Comparison of ENCODE assay signal across 9 mouse cellular contexts in the genomic region with DNA sequence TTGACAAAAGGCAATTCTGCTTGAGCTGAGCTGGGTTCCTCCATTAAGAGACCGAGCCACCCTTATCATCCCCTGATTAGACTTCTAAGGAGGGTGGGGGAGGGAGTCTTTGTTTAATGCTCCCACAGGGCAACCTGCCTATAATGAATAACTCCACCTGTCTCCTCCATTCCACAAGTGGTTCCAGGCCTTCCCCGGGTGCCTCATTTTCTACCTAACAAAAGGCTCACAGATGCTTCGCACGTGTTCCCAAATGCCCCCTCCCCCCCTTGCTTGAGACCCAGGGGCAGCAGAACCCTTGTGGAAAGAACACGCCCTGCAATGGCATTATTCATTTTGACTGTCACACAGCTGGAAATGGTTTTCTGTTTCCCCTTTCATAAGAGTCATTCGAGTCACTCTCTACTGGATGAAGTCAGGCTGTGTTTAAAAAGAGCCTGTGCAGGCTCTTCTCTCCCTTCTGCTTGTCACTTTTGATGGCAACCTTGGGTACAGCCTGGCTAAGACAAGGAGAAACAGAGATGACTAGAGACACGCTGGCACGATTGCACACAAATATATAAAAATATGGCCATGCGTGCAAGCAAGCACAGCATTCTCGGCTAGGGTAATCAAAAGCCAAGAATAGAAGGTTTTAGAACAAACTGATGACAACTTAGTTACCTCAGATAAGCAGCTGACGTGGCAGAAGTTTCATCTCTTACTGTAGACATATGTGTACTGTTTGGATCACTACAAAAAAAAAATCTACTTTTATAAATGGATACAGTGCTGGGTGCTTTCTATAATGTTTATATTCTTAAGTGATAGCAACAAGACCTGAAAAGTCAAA. TPM values are rescaled to one million over a fixed set of nuclear protein-coding genes. Genes with fewer than 3 reads are reported as not detected.
DNase-seq lines count a peak whose midpoint lies in the region; ATAC-seq and TF ChIP-seq lines count a peak whose summit lies in the region.
"Had no signal": no experiment of that assay in that cellular context is flagged by ENCODE, and none has a peak within 500 bp of the region (broad histone marks: within the 10 kb centered on the region; RNA-seq: fewer than 3 reads in every experiment).

No protein-coding gene starts in this region.

- TF ChIP-seq POLR2A in embryonic fibroblast, embryonic 13.5 days (IDR thresholded peaks at IDR 0.05; ENCODE audit: low read depth, low read length), result no peak

- no peak for TF ChIP-seq CTCF in kidney, postnatal 0 days (IDR thresholded peaks at IDR 0.05; ENCODE audit: low read depth)
- no peak for TF ChIP-seq CTCF in embryonic fibroblast, embryonic 13.5 days (IDR thresholded peaks at IDR 0.05; ENCODE audit: borderline replicate concordance, insufficient read depth, low read length)

- no peak for ATAC-seq in kidney, postnatal 0 days (replicated peaks; ENCODE audit: low FRiP score, low read depth)
- ATAC-seq in limb, embryonic 15.5 days (ENCODE audit: insufficient number of reproducible peaks, low FRiP score, low TSS enrichment, low read depth), result no peak

- H3K4me2 ChIP-seq in kidney, postnatal 0 days (ENCODE audit: low read length), result no peak overlapping the region
- no peak overlapping the region for H3K4me2 ChIP-seq in limb, embryonic 15.5 days

- WGBS in kidney, postnatal 0 days, result 43% methylated on average over 11 of the region's 11 CpGs
- WGBS in limb, embryonic 15.5 days, result 28% methylated on average over 11 of the region's 11 CpGs

- H3K36me3 ChIP-seq in kidney, postnatal 0 days (ENCODE audit: insufficient read depth, low read length), result 0 out of 2 replicates have a peak, but pooled peaks cover 3% of the 10 kb centered on the region
- H3K36me3 ChIP-seq in limb, embryonic 15.5 days, result peaks cover 30% of the 10 kb centered on the region

- 0 out of 2 replicates have a peak, but pooled peaks cover 4% of the 10 kb centered on the region for H3K4me1 ChIP-seq in kidney, postnatal 0 days (replicated peaks; ENCODE audit: insufficient read depth, low read length)
- peaks cover 10% of the 10 kb centered on the region for H3K4me1 ChIP-seq in embryonic fibroblast, embryonic 13.5 days (ENCODE audit: control insufficient read depth, insufficient read depth, low read length)
- peaks cover 52% of the 10 kb centered on the region for H3K4me1 ChIP-seq in limb, embryonic 15.5 days

- H3K27me3 ChIP-seq in kidney, postnatal 0 days (ENCODE audit: insufficient read depth, low read length), result no peaks in the 10 kb centered on the region
- H3K27me3 ChIP-seq in limb, embryonic 15.5 days, result no peaks in the 10 kb centered on the region

- H3K27ac ChIP-seq in kidney, postnatal 0 days, result no peak overlapping the region
- H3K27ac ChIP-seq in embryonic fibroblast, embryonic 13.5 days (ENCODE audit: insufficient read depth, low read length), result peak overlapping the region; percentile 54
- peak overlapping the region; percentile 54; the same call in 1 of the 2 replicates for H3K27ac ChIP-seq in limb, embryonic 15.5 days

- H3K9me3 ChIP-seq in kidney, postnatal 0 days (replicated peaks; ENCODE audit: low read length), result no peaks in the 10 kb centered on the region
- H3K9me3 ChIP-seq in limb, embryonic 15.5 days, result no peaks in the 10 kb centered on the region

- H3K4me3 ChIP-seq in kidney, postnatal 0 days (replicated peaks; ENCODE audit: low read depth, low read length), result no peak overlapping the region
- H3K4me3 ChIP-seq in embryonic fibroblast, embryonic 13.5 days (ENCODE audit: insufficient read depth, low read length), result no peak overlapping the region
- H3K4me3 ChIP-seq in limb, embryonic 15.5 days, result no peak overlapping the region

- DNase-seq in kidney, postnatal 0 days (ENCODE audit: low spot score), result peak; percentile 36
- no peak for DNase-seq in kidney, postnatal 36 days
- DNase-seq in embryo, embryonic 10 days (ENCODE audit: low spot score), result peak; percentile 77
- DNase-seq in layer of hippocampus, postnatal 10 days (ENCODE audit: low spot score in 2 of 2), result no peak
- no peak for DNase-seq in spleen, adult 18-20 months
- no peak for DNase-seq in cerebellum, postnatal 10 days
- DNase-seq: cerebellum, postnatal 14 days had no signal

- H3K9ac ChIP-seq in kidney, postnatal 0 days (ENCODE audit: low read depth, low read length), result no peak overlapping the region
- no peak overlapping the region for H3K9ac ChIP-seq in limb, embryonic 15.5 days

RNA-seq across cellular contexts. Expression of a gene that starts 7.0 kb away (rescaled TPM):
- polyA plus RNA-seq in kidney, postnatal 0 days (2015; fragmentation: Nextera tagmentation; extraction: Ambion mirVana), result 23.1 and 24.9 TPM in 2 replicates
- polyA plus RNA-seq in embryonic fibroblast, embryonic 13.5 days (2011; ENCODE audit: insufficient read length, low read depth, missing spikeins), result 52.8 and 67.1 TPM in 2 replicates
- 150 and 151 TPM in 2 replicates for polyA plus RNA-seq in limb, embryonic 15.5 days (2015; fragmentation: Nextera tagmentation; extraction: Ambion mirVana)
- total RNA-seq in layer of hippocampus, postnatal 10 days (2021), result 1 to 10 TPM; 8.0 to 9.9 TPM

Comparison
In these comparisons a context has a peak if more than half of its experiments do, and no peak if none do; other contexts are left out.
1. DNase-seq: peak in kidney, postnatal 0 days (single experiment) and embryo, embryonic 10 days (single experiment); none in kidney, postnatal 36 days (0 of 2), layer of hippocampus, postnatal 10 days (0 of 2), spleen, adult 18-20 months (0 of 2) and cerebellum, postnatal 10 days (0 of 2).